Mouse (Mus musculus): ENCODE data around the gene Bptf.
"Not testable (repeated sequence)": the region's sequence is repeated elsewhere in the genome, so short reads cannot be mapped to it uniquely, and the experiment has no call there.

Bptf gene

GRCm38 (mm10) chr11:107113881-107114557 lies 17.9 kb downstream of the Bptf start:
- DNase-seq, result no peak

DNA sequence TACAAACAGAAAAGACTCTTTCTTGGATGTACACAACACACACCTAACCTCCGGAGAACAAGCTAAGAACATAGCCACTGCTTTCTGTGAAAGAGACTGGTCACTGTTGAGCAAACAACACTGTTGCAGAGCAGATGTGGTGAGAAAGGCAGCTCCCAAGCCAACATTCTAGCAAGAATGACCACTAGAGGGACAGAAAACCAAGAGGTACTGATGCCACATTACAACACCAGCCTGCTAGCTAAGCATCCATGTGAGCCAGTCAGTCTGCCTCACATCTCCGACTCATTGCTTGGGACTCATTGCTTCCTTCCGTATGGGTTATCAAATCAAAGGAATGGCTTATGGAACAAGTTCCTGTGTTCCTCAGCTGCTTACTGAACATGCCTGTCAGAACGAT lies 18.8 kb downstream of the Bptf start:
- peak; percentile 50 for DNase-seq

GRCm38 (mm10) chr11:107109669-107110068 lies 22.3 kb downstream of the Bptf start:
- DNase-seq, result no peak

DNA sequence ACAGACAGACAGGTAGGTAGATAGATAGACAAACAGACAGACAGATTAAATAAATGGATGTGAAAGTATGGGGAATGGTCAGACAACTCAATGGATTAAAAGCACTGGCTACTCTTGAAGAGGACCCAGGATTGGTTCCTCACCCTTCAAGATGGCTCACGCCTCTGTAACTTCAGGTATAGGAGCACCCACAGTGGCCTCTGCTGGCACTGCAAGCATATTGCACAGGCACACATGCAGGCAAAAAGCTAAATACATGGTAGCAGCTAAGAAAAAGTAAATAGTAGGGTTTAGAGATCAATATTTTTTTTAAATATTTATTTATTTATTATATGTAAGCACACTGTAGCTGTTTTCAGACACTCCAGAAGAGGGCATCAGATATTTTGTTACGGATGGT lies 23.0 kb downstream of the Bptf start:
- DNase-seq, result no peak

- DNase-seq, result no peak
These were observed 24.2 kb downstream of the Bptf start for GRCm38 (mm10) chr11:107107725-107108078.

DNA sequence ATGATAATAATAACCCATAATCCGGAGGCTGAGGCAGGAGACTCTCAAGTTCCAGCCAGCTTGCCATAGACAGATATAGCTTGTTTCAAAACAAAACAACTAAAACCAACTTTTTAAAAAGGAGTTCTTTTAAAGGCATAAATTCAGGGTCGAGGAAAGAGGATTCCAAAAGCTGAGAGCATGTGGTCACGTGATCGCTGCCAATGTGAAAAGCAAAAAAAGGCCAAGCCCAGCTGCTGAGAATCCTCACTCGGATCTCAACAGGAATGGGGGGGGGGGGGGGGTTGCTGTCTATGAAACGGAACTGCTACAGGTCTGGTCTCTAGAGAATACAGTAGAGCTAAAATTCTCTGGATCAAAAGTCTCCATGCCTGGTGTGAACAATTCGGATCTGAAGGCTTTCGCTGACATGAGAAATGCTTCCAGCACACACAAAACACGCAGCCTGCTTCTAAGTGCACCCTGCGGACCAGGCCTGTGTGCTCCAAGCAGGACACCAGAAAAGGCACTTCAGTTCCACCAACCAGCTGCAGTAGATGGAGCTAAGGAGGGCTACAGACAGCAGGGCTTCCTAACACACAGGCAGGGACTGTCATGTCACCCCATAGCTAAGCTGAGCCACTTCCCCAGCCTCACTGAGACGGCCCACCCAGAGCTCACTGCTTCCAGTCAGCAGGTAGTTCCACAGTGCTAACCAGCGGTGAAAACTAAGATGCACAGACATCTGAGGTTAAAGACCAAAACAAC lies 24.8 kb downstream of the Bptf start:
- DNase-seq, result no peak

GRCm38 (mm10) chr11:107106461-107106860 lies 25.5 kb downstream of the Bptf start:
- no peak for DNase-seq

GRCm38 (mm10) chr11:107105227-107105626 lies 26.7 kb downstream of the Bptf start:
- DNase-seq, result peak; percentile 82

DNA sequence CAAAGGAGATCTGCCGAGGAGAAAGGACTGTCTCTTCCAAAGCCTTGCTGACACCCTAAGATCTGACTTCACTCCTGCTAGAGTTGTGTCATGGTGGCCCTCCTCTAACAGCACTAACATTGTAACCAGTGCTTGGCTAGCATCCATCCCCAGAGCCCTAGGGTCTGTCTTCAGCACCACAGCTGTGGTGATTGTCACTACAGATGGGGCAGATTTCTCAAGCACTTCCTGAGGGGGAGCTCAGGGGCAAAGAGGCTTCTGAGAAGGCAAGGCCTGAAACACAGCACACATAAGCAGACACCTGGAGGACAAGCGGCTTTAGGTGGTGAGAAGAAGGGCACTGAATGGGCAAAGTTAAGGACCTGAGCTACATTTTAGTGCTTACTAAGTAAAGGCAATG lies 28.2 kb downstream of the Bptf start:
- DNase-seq, result no peak

DNA sequence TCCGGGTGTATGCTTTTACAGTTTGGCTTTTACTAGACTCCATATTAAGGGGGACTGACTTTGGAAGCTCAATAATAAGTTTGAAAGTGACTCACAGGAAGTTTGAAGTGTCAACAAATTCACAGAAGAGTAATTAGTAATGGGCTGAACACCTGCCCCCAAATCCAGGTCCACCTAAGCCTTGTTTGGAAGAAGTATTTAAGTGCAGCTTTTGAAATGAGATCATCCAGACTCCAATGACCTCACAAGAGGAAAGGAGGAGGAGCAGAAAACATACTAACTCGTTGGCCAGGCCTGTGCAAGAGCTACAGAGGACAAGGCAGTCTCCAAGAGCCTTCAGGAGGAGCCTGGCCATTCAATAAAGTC lies 28.7 kb downstream of the Bptf start:
- DNase-seq, result no peak

GRCm38 (mm10) chr11:107102465-107103223 lies 29.3 kb downstream of the Bptf start:
- DNase-seq, result peak; percentile 44

DNA sequence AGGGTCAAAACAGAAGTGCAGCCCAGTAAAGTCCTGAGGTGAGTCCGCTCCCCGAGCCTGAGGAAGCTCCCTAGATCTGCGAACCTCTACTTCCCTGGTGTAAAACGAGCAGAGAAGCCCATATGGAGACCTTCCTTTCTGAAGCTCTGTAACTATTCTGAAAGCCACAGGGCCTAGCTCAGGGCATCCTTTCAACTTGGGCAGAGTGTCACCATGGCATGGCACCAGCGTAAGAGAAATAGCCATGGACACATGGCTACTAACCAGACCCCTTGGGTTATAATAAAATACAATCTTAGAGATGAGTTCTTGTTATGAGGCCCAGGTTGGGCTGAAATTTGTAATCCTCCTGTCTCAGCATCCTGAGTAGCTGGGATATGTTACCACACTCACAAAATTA lies 35.0 kb downstream of the Bptf start:
- DNase-seq, result no peak

- no peak for DNase-seq
These were observed 38.1 kb downstream of the Bptf start for GRCm38 (mm10) chr11:107093871-107094270.

DNA sequence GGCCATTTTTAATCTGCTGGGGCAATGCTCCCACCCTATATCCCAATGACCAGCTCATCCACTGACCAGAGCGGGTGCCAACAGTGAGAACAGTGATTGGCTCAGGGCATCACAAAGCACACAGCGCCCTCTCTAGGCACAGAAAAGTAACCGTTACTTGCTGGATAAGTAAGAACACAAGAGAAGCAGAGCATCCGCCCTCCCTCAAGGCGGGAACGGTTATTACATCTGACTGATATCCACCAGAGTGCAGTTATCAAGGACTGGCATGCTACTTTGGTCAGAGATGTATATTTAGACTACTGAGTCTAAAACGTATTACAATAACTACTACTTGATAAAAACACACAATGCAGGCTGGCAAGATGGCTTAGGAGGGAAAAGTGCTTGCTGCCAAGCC lies 39.3 kb downstream of the Bptf start:
- no peak for DNase-seq

DNA sequence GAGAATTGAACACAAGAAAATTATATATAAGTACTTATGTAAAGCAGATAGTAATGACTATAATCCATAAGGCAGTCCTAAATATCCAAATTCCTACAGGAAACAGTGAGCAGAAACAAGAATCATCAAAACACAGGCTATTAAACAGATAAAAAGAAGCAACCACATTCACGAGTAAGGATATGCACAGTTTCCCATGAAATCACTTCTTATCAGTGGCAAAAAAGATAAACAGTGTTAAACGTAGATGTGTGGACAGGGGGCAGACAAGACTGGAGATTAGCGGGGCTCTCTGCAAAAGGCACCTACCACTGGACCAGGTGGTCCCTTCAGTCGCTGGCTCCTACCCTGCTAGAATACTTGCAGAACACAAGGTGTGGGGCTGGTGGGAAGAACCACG lies 46.1 kb downstream of the Bptf start:
- no peak for DNase-seq

DNA sequence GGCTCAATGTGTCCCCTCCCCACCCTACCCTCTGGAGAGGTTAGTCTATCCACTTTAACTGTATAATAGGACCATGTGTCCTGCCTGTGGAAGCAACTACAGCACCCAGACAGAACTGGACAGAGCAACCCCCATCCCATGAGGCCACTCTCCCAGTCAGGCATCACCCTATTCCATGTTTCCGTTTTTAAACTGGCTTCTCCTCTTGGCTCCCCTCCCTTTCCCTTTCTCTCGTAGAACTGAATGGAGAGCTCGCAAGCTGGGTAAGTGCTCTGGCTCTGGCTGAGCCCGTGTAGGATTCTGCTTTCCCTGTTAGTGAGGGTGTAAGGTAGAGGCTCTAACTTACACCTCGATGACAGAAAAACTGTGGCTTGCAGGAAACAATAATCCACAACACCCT lies 48.4 kb downstream of the Bptf start:
- no peak for DNase-seq

DNA sequence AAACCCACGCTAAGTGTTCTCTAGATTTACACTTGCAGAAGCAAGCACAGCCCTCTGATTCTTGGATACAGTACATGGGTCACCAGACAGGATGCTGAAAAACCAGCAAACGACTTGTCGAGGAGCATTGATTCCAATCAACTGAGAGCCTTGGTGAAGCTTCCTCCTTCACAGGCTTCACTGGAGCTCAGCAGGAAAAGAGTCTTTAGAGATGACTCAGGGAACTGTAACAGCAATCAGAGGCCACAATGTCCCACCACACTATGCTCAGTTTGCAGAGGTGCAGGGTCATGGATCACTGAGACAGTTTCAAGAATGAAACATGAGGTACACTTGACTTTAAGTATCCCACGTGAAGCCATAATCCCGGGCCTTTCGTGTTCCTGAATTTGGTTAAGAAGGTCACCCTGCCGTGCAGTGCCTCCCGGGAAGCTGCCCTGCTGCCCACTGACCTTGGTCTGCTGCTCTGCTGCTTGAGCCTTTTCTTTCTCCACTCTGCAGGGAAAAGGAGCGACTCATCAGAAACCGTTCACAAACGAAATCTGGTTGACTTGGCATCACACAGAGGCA lies 66.6 kb downstream of the Bptf start:
- DNase-seq, result no peak

GRCm38 (mm10) chr11:107064590-107064989 lies 67.3 kb downstream of the Bptf start:
- DNase-seq, result no peak

- DNase-seq, result no peak
These were observed 68.9 kb downstream of the Bptf start for GRCm38 (mm10) chr11:107063067-107063466.

GRCm38 (mm10) chr11:107060941-107061340 lies 71.0 kb downstream of the Bptf start:
- DNase-seq, result no peak

DNA sequence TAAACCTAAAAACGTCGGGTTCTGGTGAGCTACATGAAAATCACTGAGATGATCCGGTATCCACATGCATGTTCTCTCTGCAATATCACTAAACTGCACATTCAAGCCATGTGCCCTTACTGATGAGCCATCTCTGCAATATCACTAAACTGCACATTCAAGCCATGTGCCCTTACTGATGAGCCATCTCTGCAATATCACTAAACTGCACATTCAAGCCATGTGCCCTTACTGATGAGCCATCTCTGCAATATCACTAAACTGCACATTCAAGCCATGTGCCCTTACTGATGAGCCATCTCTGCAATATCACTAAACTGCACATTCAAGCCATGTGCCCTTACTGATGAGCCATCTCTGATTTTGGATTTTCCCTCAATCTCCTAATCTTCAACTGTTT lies 72.3 kb downstream of the Bptf start:
- not testable (repeated sequence) for DNase-seq

GRCm38 (mm10) chr11:107057391-107057790 lies 74.5 kb downstream of the Bptf start:
- peak; percentile 7 for DNase-seq

- DNase-seq, result no peak
These were observed 77.1 kb downstream of the Bptf start for GRCm38 (mm10) chr11:107054870-107055269.

Measured in lung, postnatal 14 days (tissue).